Mouse (Mus musculus) left cerebral cortex, postnatal 25 days (tissue): ENCODE measurements at regions not wholly inside any gene's neighbourhood (a gene's known extent, or its start where the extent isn't known, plus 50 kb on each side); places are given as distances from the start of the nearest gene placed in this dataset.

Experiments
- DNase-seq, 2 experiments: peaks; one replicate each; pipeline ENCODE4 v3.0.0; 2022; ENCODE audit warnings: low spot score in 2 of 2, mixed read lengths in 1 of 2
- intact Hi-C: fragments of 180-260 bp; cut with DNase I; formaldehyde crosslinking; loops from one replicate; pipeline ENCODE4 v1.15.1; 2025

- no peak for DNase-seq
- intact Hi-C loops: no loop called here
Measured at GRCm38 (mm10) chr4:64768610-64769009, 355.4 kb upstream of the Pappa start.

GRCm38 (mm10) chr4:64803886-64804285 is 320.1 kb upstream of the Pappa start:
- intact Hi-C loops: no loop called here
- DNase-seq: peak in 1 of 2 experiments; percentile 42

- intact Hi-C loops: no loop called here
- DNase-seq: no peak
Measured at GRCm38 (mm10) chr4:64804996-64805395, 319.0 kb upstream of the Pappa start.

GRCm38 (mm10) chr4:64807148-64807547 is 316.8 kb upstream of the Pappa start:
- DNase-seq: no peak
- intact Hi-C loops: no loop called here

- intact Hi-C loops: no loop called here
- DNase-seq: no peak
Measured at GRCm38 (mm10) chr4:64811974-64812373, 312.0 kb upstream of the Pappa start.

- DNase-seq: no peak
- intact Hi-C loops: no loop called here
Measured at GRCm38 (mm10) chr4:64812812-64813211, 311.2 kb upstream of the Pappa start.

DNA sequence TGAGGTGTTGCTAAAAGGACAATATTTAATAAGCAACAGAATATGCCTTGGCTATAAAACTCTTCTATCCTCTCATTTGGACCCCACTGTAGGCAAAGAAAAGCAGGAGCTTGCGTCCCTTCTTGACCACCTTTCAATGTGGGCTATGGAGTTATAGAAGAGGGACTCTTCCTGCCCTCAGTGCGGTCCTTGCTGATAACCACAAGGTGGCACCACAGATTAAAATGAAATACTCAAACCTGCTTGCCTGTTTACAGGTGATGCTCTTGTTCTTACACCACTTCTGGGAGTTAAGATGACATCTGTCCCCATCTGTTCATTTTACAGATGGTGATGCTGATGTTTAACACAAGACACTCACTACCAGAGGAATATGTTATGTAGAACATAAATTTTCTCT is 291.1 kb upstream of the Pappa start:
- DNase-seq: peak; percentile 17 to 25

DNA sequence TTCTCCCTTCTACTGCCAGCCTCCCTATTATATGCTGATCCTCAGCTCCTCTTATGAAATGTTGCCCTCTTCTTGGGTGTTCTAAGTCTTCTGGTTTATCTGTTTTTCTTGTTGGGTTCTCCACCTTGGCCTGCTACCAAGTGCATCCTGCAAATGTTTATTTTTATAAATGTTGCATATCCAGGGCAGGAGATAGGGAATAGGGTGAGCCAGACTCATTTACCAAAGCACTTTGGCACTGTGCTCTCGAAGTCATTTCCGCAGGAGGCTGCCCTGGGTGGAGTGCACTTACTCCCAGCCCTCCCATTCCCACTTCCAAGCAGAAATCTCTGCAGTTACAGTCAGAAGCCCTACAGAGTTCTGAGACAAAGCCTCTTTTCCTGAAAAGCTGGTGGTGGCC is 249.5 kb upstream of the Pappa start:
- no peak for DNase-seq
- intact Hi-C loops: no loop called here

More for the DNA sequence above, 291.1 kb upstream of the Pappa start:
- intact Hi-C loops: loop anchor here (5.0 to 10.0 kb wide), 3 partner anchors 298 to 754 kb away; no protein-coding TSS in a partner anchor

GRCm38 (mm10) chr4:64876924-64877323 is 247.1 kb upstream of the Pappa start:
- DNase-seq: no peak
- intact Hi-C loops: no loop called here

DNA sequence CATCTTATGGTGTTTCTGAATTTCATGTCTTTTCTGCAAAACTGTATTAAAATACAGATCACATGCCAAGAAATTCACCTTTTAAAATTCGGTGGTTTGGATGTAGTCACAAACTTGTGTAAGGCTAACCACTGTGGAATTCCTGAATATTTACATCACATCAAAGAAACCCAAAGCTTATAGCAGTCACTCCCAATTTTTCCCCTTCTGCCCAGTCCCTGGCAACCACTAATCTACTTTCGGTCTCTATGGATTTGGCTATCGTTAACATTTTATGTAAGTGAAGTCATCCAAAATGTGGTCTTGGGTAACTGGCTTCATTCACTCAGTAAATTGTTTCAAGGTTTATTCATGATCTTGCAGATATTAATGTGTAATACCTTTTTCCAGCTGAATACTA is 226.0 kb upstream of the Pappa start:
- no peak for DNase-seq
- intact Hi-C loops: no loop called here

- intact Hi-C loops: no loop called here
- no peak for DNase-seq
Measured at GRCm38 (mm10) chr4:64901091-64901845, 222.7 kb upstream of the Pappa start.

GRCm38 (mm10) chr4:64923751-64924150 is 200.2 kb upstream of the Pappa start:
- intact Hi-C loops: no loop called here
- no peak for DNase-seq

GRCm38 (mm10) chr4:64928553-64928952 is 195.4 kb upstream of the Pappa start:
- no peak for DNase-seq
- intact Hi-C loops: no loop called here

DNA sequence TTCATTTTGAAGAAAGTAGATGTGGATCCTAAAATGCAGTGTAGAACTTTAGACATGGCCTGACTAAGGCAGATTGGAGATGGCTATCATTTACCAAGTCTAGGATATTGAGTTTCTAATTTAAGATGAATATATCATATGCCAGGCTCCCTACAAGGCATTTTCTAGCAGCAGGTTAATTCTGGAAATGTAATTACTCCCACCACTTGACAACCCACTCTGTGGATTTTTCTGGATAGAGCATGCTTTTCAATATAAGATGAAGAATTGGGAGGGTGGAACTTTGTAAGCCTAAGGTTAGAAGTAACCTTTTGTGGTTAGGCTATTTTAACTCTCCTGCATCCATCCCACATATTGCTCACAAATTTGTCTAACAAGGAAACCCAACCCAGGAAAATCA is 178.4 kb upstream of the Pappa start:
- DNase-seq: peak in 1 of 2 experiments; percentile 67
- intact Hi-C loops: no loop called here

DNA sequence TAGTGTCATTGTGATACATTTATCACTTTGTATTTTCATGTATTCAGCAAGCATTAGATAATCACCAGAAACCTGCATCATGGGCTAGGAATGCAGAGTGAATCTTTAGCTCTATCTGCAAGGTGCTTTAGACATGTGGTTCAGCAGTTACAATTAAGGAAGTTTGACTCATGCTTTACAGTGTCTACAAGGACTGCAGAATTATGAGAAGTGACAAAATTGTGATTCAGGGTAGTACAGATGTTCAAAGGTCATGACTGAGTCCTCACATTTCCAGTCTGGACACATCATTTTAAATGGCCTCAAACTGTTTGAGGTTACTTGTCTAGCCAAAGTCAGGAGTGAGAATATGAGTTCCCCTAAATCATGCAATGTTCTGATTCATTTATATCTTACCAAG is 171.3 kb upstream of the Pappa start:
- DNase-seq: no peak
- intact Hi-C loops: no loop called here

- intact Hi-C loops: no loop called here
- no peak for DNase-seq
Measured at GRCm38 (mm10) chr4:64958843-64959242, 165.1 kb upstream of the Pappa start.

- intact Hi-C loops: no loop called here
- DNase-seq: no peak
Measured at GRCm38 (mm10) chr4:64961796-64962195, 162.2 kb upstream of the Pappa start.
